ENCODE assay signal across 25 mouse cellular contexts in the genomic region with DNA sequence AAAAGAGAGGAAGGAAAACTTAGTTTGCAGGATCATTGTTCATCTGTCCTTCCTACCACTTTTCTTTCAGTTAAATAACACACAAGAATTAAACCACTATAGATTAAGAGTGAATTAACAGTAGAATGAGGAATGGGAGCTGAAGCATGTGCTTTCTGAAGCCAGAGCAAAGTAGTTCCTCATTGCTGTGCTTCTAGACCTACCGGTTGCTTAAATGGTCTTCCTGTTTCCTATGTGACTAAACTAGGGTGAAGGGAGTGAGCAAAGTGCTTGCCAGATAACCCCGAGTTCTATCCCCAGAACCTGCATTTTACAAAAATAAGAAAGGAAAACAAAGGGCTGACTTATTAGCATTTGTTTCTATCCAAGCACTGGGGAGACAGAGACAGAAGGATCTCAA.
DNase-seq lines count a peak whose midpoint lies in the region; ATAC-seq and TF ChIP-seq lines count a peak whose summit lies in the region.
"Had no signal": no experiment of that assay in that cellular context is flagged by ENCODE, and none has a peak within 500 bp of the region (broad histone marks: within the 10 kb centered on the region; RNA-seq: fewer than 3 reads in every experiment).

No protein-coding gene starts in this region.

- H3K4me1 ChIP-seq in liver, adult 2 months (ENCODE audit: control insufficient read depth, insufficient read depth, low read length): no peaks in the 10 kb centered on the region; the same call in 1 of the 2 replicates
- no peaks in the 10 kb centered on the region for H3K4me1 ChIP-seq in liver, embryonic 11.5 days (replicated peaks; ENCODE audit: control insufficient read depth, insufficient read depth, low read length)
- H3K4me1 ChIP-seq: heart, embryonic 12.5 days; heart, embryonic 15.5 days; hindbrain, embryonic 12.5 days; hindbrain, embryonic 15.5 days had no signal

- no peak overlapping the region for H3K27ac ChIP-seq in liver, adult 2 months (replicated peaks; ENCODE audit: insufficient read depth, low read depth, low read length)
- H3K27ac ChIP-seq in liver, embryonic 11.5 days (ENCODE audit: low read depth, low read length): no peak overlapping the region
- H3K27ac ChIP-seq: gastrocnemius, adult 2 months; heart, embryonic 15.5 days; hindbrain, embryonic 12.5 days; hindbrain, embryonic 15.5 days had no signal

- peak; percentile 14 for DNase-seq in liver, adult 2 months (ENCODE audit: extremely low read depth, low read depth, low spot score)
- DNase-seq in liver, embryonic 11.5 days (ENCODE audit: low spot score): no peak
- DNase-seq in heart, postnatal 25 days (ENCODE audit: low spot score): no peak
- no peak for DNase-seq in left cerebral cortex, postnatal 10 days (ENCODE audit: extremely low spot score in 1 of 2, low spot score in 2 of 2)
- DNase-seq: adrenal gland, adult 8-10 months; adrenal gland, postnatal 25 days; cerebellum, adult 11-12 months; cerebellum, adult 8-10 months; cerebellum, postnatal 10 days; cerebellum, postnatal 36 days; forebrain, postnatal 0 days; gastrocnemius, adult 2 months; gastrocnemius, postnatal 14 days; heart, adult 18-20 months; heart, postnatal 10 days; heart, postnatal 4 days had no signal

- WGBS in liver, adult 2 months: 62% methylated on average over 2 of the region's 2 CpGs
- 43% methylated on average over 2 of the region's 2 CpGs for WGBS in liver, embryonic 11.5 days

- no peak for TF ChIP-seq CTCF in liver, adult 2 months (IDR thresholded peaks at IDR 0.05; ENCODE audit: low read depth, low read length)

- no peaks in the 10 kb centered on the region for H3K9me3 ChIP-seq in liver, embryonic 11.5 days (ENCODE audit: control insufficient read depth, low read length)
- H3K9me3 ChIP-seq: heart, embryonic 12.5 days; heart, embryonic 15.5 days; hindbrain, embryonic 12.5 days; hindbrain, embryonic 15.5 days had no signal

- TF ChIP-seq POLR2A in liver, adult 2 months (IDR thresholded peaks at IDR 0.05; ENCODE audit: extremely low read depth, insufficient read depth, low read length): no peak

- H3K36me3 ChIP-seq in liver, adult 2 months (ENCODE audit: control insufficient read depth, insufficient read depth, low read length): no peaks in the 10 kb centered on the region
- H3K36me3 ChIP-seq in liver, embryonic 11.5 days (ENCODE audit: control insufficient read depth, insufficient read depth, low read length): no peaks in the 10 kb centered on the region
- H3K36me3 ChIP-seq: heart, embryonic 12.5 days; heart, embryonic 15.5 days; hindbrain, embryonic 12.5 days; hindbrain, embryonic 15.5 days had no signal

- H3K4me3 ChIP-seq in liver, adult 2 months (ENCODE audit: insufficient read depth, low read depth, low read length): no peak overlapping the region
- no peak overlapping the region for H3K4me3 ChIP-seq in liver, embryonic 11.5 days (ENCODE audit: low read depth, low read length)
- H3K4me3 ChIP-seq: gastrocnemius, adult 2 months; heart, embryonic 12.5 days; heart, embryonic 15.5 days; hindbrain, embryonic 12.5 days; hindbrain, embryonic 15.5 days had no signal

- no peaks in the 10 kb centered on the region for H3K79me2 ChIP-seq in liver, adult 2 months (ENCODE audit: control insufficient read depth, insufficient read depth, low read length)

- no peak overlapping the region for H3K9ac ChIP-seq in liver, adult 2 months (ENCODE audit: low read depth, low read length)
- H3K9ac ChIP-seq in liver, embryonic 11.5 days (ENCODE audit: low read depth, low read length): no peak overlapping the region
- H3K9ac ChIP-seq: forebrain, postnatal 0 days; heart, embryonic 12.5 days; heart, embryonic 15.5 days; hindbrain, embryonic 12.5 days; hindbrain, embryonic 15.5 days had no signal

- H3K4me2 ChIP-seq in liver, embryonic 11.5 days: no peak overlapping the region
- H3K4me2 ChIP-seq: heart, embryonic 12.5 days; heart, embryonic 15.5 days; hindbrain, embryonic 12.5 days; hindbrain, embryonic 15.5 days had no signal

- intact Hi-C loops in heart, postnatal 25 days (cut with DNase I): no loop called here
- intact Hi-C loops in left cerebral cortex, postnatal 10 days (cut with DNase I): no loop called here

- no peaks in the 10 kb centered on the region for H3K27me3 ChIP-seq in liver, adult 2 months (ENCODE audit: control insufficient read depth, insufficient read depth, low read length)
- no peaks in the 10 kb centered on the region for H3K27me3 ChIP-seq in liver, embryonic 11.5 days (replicated peaks; ENCODE audit: control insufficient read depth, insufficient read depth, low read length)
- H3K27me3 ChIP-seq: heart, embryonic 12.5 days; heart, embryonic 15.5 days; hindbrain, embryonic 12.5 days; hindbrain, embryonic 15.5 days had no signal

- ATAC-seq in liver, embryonic 11.5 days (replicated peaks; ENCODE audit: low FRiP score): no peak
- ATAC-seq in granulocyte monocyte progenitor cell, adult 5-6 weeks (replicated peaks; ENCODE audit: poor library complexity, severe bottlenecking): peak; percentile 94
- ATAC-seq in megakaryocyte progenitor cell, adult 5-6 weeks (replicated peaks; ENCODE audit: poor library complexity): peak; percentile 99
- ATAC-seq: activated CD4-positive, CD25-positive, alpha-beta regulatory T cell, adult 4 months; CD4-positive, CD25-positive, alpha-beta regulatory T cell, adult 4 months; forebrain, embryonic 14.5 days; forebrain, postnatal 0 days had no signal
